Mouse (Mus musculus) left cerebral cortex, postnatal 14 days (tissue): Measurements from ENCODE around the gene Galntl5. TPM values are rescaled to one million over a fixed set of nuclear protein-coding genes. Genes with fewer than 3 reads are reported as not detected.

Experiments
- DNase-seq, 2 experiments: peaks; one replicate each; pipeline ENCODE4 v3.0.0; 2021 to 2022; ENCODE audit warnings: low spot score in 2 of 2, mixed read lengths in 1 of 2
- intact Hi-C: fragments of 180-260 bp; cut with DNase I; formaldehyde crosslinking; loops from one replicate; pipeline ENCODE4 v1.15.1; 2025
- microRNA-seq, 2 experiments: library from miRNA; unstranded; fragments of <30 nt; microRNA quantifications; one replicate each; pipeline ENCODE4 v1.2.0; 2022
- total RNA-seq, 2 experiments: library from RNA; stranded (reverse); gene quantifications; 2 replicates each; pipeline ENCODE4 v1.2.3; 2021

Galntl5 gene
- total RNA-seq, 2 experiments from 2014 or later = not detected

DNA sequence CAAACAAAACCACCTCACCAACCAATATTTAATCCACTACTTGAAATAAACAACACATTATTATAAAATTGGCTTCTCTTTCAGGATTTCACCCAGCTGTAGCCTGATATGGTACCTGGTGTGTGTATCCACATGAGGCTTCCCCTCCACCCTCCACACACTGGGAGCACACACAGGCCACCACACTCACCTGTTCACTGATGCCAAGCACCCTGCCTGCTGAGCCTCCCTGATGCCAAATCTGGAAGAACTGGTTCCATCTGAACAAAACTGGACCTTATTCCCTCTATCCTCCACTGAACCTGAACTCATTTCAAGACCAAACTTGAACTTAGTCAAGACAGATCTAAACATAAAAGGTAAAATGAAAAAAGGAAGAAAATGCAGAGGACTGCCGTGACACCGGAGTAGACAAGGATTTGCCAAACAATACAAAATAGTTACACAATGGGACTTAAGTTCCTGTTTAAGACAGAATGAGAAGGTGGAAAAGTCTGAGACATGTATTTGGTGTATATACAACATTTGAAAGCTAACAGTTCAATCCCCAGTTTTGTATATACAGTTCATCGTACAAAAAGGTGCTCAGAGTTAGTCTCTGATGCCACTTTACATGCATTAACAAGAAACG is 87.1 kb downstream of the Galntl5 start:
- intact Hi-C loops = no loop called here
- DNase-seq = no peak

Small RNAs within 50 kb of the gene (microRNA-seq; reads per million reads assigned to microRNA genes)
- gene Gm26051 = 0 reads per million in 2 experiments

Other genes starting within 250 kb of the Galntl5 start
- 100 to 1,000 TPM in 1 of 2 experiments, 10 to 100 TPM in 1; 99.4 to 104 TPM for gene Prkag2, start 80.8 kb upstream of the Galntl5 start, total RNA-seq
- gene Galnt11, start 40.4 kb downstream of the Galntl5 start, total RNA-seq = 10 to 100 TPM; 49.4 to 52.3 TPM
- not detected for gene E130116L18Rik, start 41.7 kb downstream of the Galntl5 start, total RNA-seq